Mouse (Mus musculus): ENCODE measurements at regions not wholly inside any gene's neighbourhood (a gene's known extent, or its start where the extent isn't known, plus 50 kb on each side); places are given as distances from the start of the nearest gene placed in this dataset.

GRCm38 (mm10) chr17:73017173-73017572 is 90.6 kb upstream of the Lclat1 start:
- H3K4me3 ChIP-seq: no peak overlapping the region
- H3K27me3 ChIP-seq (ENCODE audit: control insufficient read depth, insufficient read depth, insufficient read length): no peaks in the 10 kb centered on the region
- no peaks in the 10 kb centered on the region for H3K79me2 ChIP-seq (ENCODE audit: control insufficient read depth, insufficient read depth)
- H3K4me2 ChIP-seq (ENCODE audit: low read depth): no peak overlapping the region
- H3K36me3 ChIP-seq (ENCODE audit: control insufficient read depth, insufficient read depth): no peaks in the 10 kb centered on the region
- H3ac ChIP-seq (ENCODE audit: control insufficient read depth, insufficient read length): no peak overlapping the region
- TF ChIP-seq TCF12 (IDR thresholded peaks at IDR 0.05; ENCODE audit: insufficient read depth, poor library complexity, severe bottlenecking) (no peak), TCF3 (IDR thresholded peaks at IDR 0.05; ENCODE audit: insufficient read length, low read depth) (no peak), SRF (IDR thresholded peaks at IDR 0.05; ENCODE audit: control insufficient read depth, insufficient read length, low read depth) (no peak), REST (IDR thresholded peaks at IDR 0.05; ENCODE audit: insufficient read depth, insufficient read length) (no peak), MAX (IDR thresholded peaks at IDR 0.05; ENCODE audit: low read depth) (no peak), E2F4 (IDR thresholded peaks at IDR 0.05; ENCODE audit: insufficient read depth) (no peak), MYOD1 (IDR thresholded peaks at IDR 0.05; ENCODE audit: control insufficient read depth in 1 of 3, insufficient read length in 2 of 3, low read depth in 2 of 3) (no peak), POLR2A (IDR thresholded peaks at IDR 0.05; ENCODE audit: insufficient read length, low read depth) (no peak), MYOG (IDR thresholded peaks at IDR 0.05; ENCODE audit: control insufficient read depth in 1 of 3, insufficient read depth in 1 of 3, insufficient read length in 2 of 3, low read depth in 2 of 3) (no peak), USF1 (IDR thresholded peaks at IDR 0.05; ENCODE audit: low read depth) (no peak), POLR2AphosphoS2 (IDR thresholded peaks at IDR 0.05; ENCODE audit: insufficient read length, low read depth) (no peak), CEBPB (IDR thresholded peaks at IDR 0.05; ENCODE audit: insufficient read depth, poor library complexity, severe bottlenecking) (no peak)

GRCm38 (mm10) chr17:73022630-73023051 is 85.1 kb upstream of the Lclat1 start:
- no peak for TF ChIP-seq USF1 (IDR thresholded peaks at IDR 0.05; ENCODE audit: low read depth)
- no peak for TF ChIP-seq CEBPB (IDR thresholded peaks at IDR 0.05; ENCODE audit: insufficient read depth, poor library complexity, severe bottlenecking)
- TF ChIP-seq POLR2A (IDR thresholded peaks at IDR 0.05; ENCODE audit: insufficient read length, low read depth): no peak
- no peak for TF ChIP-seq MAX (IDR thresholded peaks at IDR 0.05; ENCODE audit: low read depth)
- TF ChIP-seq TCF12 (IDR thresholded peaks at IDR 0.05; ENCODE audit: insufficient read depth, poor library complexity, severe bottlenecking): no peak
- TF ChIP-seq MYOG (IDR thresholded peaks at IDR 0.05; ENCODE audit: control insufficient read depth in 1 of 3, insufficient read depth in 1 of 3, insufficient read length in 2 of 3, low read depth in 2 of 3): no peak
- TF ChIP-seq MYOD1 (IDR thresholded peaks at IDR 0.05; ENCODE audit: control insufficient read depth in 1 of 3, insufficient read length in 2 of 3, low read depth in 2 of 3): no peak
- Histone ChIP-seq H3K79me2 (ENCODE audit: control insufficient read depth, insufficient read depth) (no peaks in the 10 kb centered on the region), H3K36me3 (ENCODE audit: control insufficient read depth, insufficient read depth) (no peaks in the 10 kb centered on the region), H3ac (ENCODE audit: control insufficient read depth, insufficient read length) (no peak overlapping the region), H3K4me3 (no peak overlapping the region), H3K4me2 (ENCODE audit: low read depth) (no peak overlapping the region), H3K27me3 (ENCODE audit: control insufficient read depth, insufficient read depth, insufficient read length) (no peaks in the 10 kb centered on the region)

GRCm38 (mm10) chr17:73023362-73024107 is 84.2 kb upstream of the Lclat1 start:
- H3K4me2 ChIP-seq (ENCODE audit: low read depth): no peak overlapping the region
- no peaks in the 10 kb centered on the region for H3K27me3 ChIP-seq (ENCODE audit: control insufficient read depth, insufficient read depth, insufficient read length)
- no peak overlapping the region for H3K4me3 ChIP-seq
- no peaks in the 10 kb centered on the region for H3K36me3 ChIP-seq (ENCODE audit: control insufficient read depth, insufficient read depth)
- TF ChIP-seq MYOD1 (IDR thresholded peaks at IDR 0.05; ENCODE audit: control insufficient read depth in 1 of 3, insufficient read length in 2 of 3, low read depth in 2 of 3): peak in 2 of 3 experiments; percentile 20 to 25
- no peak for TF ChIP-seq POLR2AphosphoS2 (IDR thresholded peaks at IDR 0.05; ENCODE audit: insufficient read length, low read depth)
- TF ChIP-seq USF1 (IDR thresholded peaks at IDR 0.05; ENCODE audit: low read depth): no peak
- H3K79me2 ChIP-seq (ENCODE audit: control insufficient read depth, insufficient read depth): no peaks in the 10 kb centered on the region
- no peak overlapping the region for H3ac ChIP-seq (ENCODE audit: control insufficient read depth, insufficient read length)

DNA sequence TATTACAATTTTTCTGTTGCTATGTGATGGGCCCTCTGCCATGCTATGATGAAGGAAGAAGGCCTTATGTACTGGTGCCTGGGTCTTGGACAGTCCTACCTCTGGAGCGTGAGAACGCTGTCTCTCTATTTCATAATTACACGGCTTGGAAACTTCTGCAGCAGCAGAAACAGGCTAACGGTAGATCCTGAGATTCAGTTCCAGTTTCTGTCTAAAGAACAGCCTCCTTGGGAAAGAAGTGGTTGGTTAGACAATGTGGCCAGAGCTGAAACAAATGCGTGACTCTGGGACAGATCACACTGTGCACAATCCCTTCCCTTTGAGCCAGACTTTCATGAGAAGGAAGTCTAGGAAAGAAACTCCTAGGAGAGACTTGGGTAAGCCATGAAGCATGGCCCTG is 80.7 kb upstream of the Lclat1 start:
- H3K4me3 ChIP-seq: no peak overlapping the region
- TF ChIP-seq SRF (IDR thresholded peaks at IDR 0.05; ENCODE audit: control insufficient read depth, insufficient read length, low read depth) (no peak), USF1 (IDR thresholded peaks at IDR 0.05; ENCODE audit: low read depth) (no peak), REST (IDR thresholded peaks at IDR 0.05; ENCODE audit: insufficient read depth, insufficient read length) (no peak), E2F4 (IDR thresholded peaks at IDR 0.05; ENCODE audit: insufficient read depth) (no peak), TCF12 (IDR thresholded peaks at IDR 0.05; ENCODE audit: insufficient read depth, poor library complexity, severe bottlenecking) (no peak), POLR2A (IDR thresholded peaks at IDR 0.05; ENCODE audit: insufficient read length, low read depth) (no peak), TCF3 (IDR thresholded peaks at IDR 0.05; ENCODE audit: insufficient read length, low read depth) (no peak), CEBPB (IDR thresholded peaks at IDR 0.05; ENCODE audit: insufficient read depth, poor library complexity, severe bottlenecking) (no peak)
- no peaks in the 10 kb centered on the region for H3K79me2 ChIP-seq (ENCODE audit: control insufficient read depth, insufficient read depth)
- H3ac ChIP-seq (ENCODE audit: control insufficient read depth, insufficient read length): no peak overlapping the region
- no peak overlapping the region for H3K4me2 ChIP-seq (ENCODE audit: low read depth)
- no peaks in the 10 kb centered on the region for H3K36me3 ChIP-seq (ENCODE audit: control insufficient read depth, insufficient read depth)
- no peaks in the 10 kb centered on the region for H3K27me3 ChIP-seq (ENCODE audit: control insufficient read depth, insufficient read depth, insufficient read length)

DNA sequence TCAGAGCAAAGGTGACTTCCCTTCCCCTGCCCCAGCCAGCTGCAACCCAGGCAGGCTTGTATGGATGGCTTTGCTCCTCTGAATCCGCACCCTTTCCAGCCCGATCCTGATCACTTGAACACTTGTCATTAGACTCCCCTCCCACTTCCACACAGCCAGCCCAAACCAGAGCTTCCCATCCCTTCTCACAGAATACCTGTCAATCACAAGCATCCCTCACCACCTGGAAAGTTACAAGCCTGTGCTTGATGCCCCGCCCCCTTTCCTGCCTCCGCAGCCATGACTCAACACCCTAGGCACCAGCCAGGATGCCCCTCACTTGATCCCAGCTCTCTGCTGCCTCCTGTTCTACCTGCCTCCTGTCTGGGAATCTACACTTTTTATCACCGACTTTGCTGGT is 76.0 kb upstream of the Lclat1 start:
- TF ChIP-seq MYOD1 (IDR thresholded peaks at IDR 0.05; ENCODE audit: control insufficient read depth in 1 of 3, insufficient read length in 2 of 3, low read depth in 2 of 3): no peak
- no peak for TF ChIP-seq E2F4 (IDR thresholded peaks at IDR 0.05; ENCODE audit: insufficient read depth)
- no peak for TF ChIP-seq TCF12 (IDR thresholded peaks at IDR 0.05; ENCODE audit: insufficient read depth, poor library complexity, severe bottlenecking)
- TF ChIP-seq REST (IDR thresholded peaks at IDR 0.05; ENCODE audit: insufficient read depth, insufficient read length): no peak
- no peak for TF ChIP-seq TCF3 (IDR thresholded peaks at IDR 0.05; ENCODE audit: insufficient read length, low read depth)
- TF ChIP-seq USF1 (IDR thresholded peaks at IDR 0.05; ENCODE audit: low read depth): no peak
- no peak for TF ChIP-seq POLR2AphosphoS2 (IDR thresholded peaks at IDR 0.05; ENCODE audit: insufficient read length, low read depth)
- TF ChIP-seq SRF (IDR thresholded peaks at IDR 0.05; ENCODE audit: control insufficient read depth, insufficient read length, low read depth): no peak
- TF ChIP-seq MYOG (IDR thresholded peaks at IDR 0.05; ENCODE audit: control insufficient read depth in 1 of 3, insufficient read depth in 1 of 3, insufficient read length in 2 of 3, low read depth in 2 of 3): no peak
- no peak for TF ChIP-seq MAX (IDR thresholded peaks at IDR 0.05; ENCODE audit: low read depth)
- no peak for TF ChIP-seq CEBPB (IDR thresholded peaks at IDR 0.05; ENCODE audit: insufficient read depth, poor library complexity, severe bottlenecking)
- TF ChIP-seq POLR2A (IDR thresholded peaks at IDR 0.05; ENCODE audit: insufficient read length, low read depth): no peak
- Histone ChIP-seq H3ac (ENCODE audit: control insufficient read depth, insufficient read length) (no peak overlapping the region), H3K4me2 (ENCODE audit: low read depth) (no peak overlapping the region), H3K4me3 (no peak overlapping the region), H3K36me3 (ENCODE audit: control insufficient read depth, insufficient read depth) (no peaks in the 10 kb centered on the region), H3K27me3 (ENCODE audit: control insufficient read depth, insufficient read depth, insufficient read length) (no peaks in the 10 kb centered on the region), H3K79me2 (ENCODE audit: control insufficient read depth, insufficient read depth) (no peaks in the 10 kb centered on the region)

Measured in myocyte (in vitro differentiated cells).